Mouse (Mus musculus) heart, embryonic 12.5 days (tissue): ENCODE data around the gene Lrrc39. TPM values are rescaled to one million over a fixed set of nuclear protein-coding genes. Genes with fewer than 3 reads are reported as not detected.

ENCODE experiments used
- ATAC-seq: fragments of 200-750 bp; cut with Nextera tagmentation; 2 replicates; pipeline ENCODE4 v1.8.0; 2017; ENCODE audit warnings: moderate TSS enrichment, moderate library complexity; ENCODE audit not compliant: insufficient number of reproducible peaks, low FRiP score
- H3K27ac ChIP-seq: fragments of 300-500 bp; sonication (generic); 2 replicates; pipeline ENCODE4 v1.5.1; 2016; ENCODE audit warnings: mild to moderate bottlenecking, moderate library complexity; ENCODE audit not compliant: poor library complexity, severe bottlenecking
- H3K27me3 ChIP-seq: fragments of 300-500 bp; sonication (generic); replicated peaks from 2 replicates; pipeline ENCODE4 v1.6.1; 2016; ENCODE audit warnings: mild to moderate bottlenecking, moderate library complexity
- H3K36me3 ChIP-seq: fragments of 300-500 bp; sonication (generic); 2 replicates; pipeline ENCODE4 v1.6.1; 2016; ENCODE audit warnings: mild to moderate bottlenecking, moderate library complexity
- H3K4me1 ChIP-seq: fragments of 300-500 bp; sonication (generic); replicated peaks from 2 replicates; pipeline ENCODE4 v1.6.1; 2016; ENCODE audit warnings: mild to moderate bottlenecking
- H3K4me2 ChIP-seq: fragments of 300-500 bp; sonication (generic); 2 replicates; pipeline ENCODE4 v1.6.1; 2016; ENCODE audit warnings: mild to moderate bottlenecking, moderate library complexity
- H3K4me3 ChIP-seq: fragments of 300-500 bp; sonication (generic); 2 replicates; pipeline ENCODE4 v1.5.1; 2016; ENCODE audit warnings: mild to moderate bottlenecking
- H3K9ac ChIP-seq: fragments of 300-500 bp; sonication (generic); 2 replicates; pipeline ENCODE4 v1.6.1; 2016; ENCODE audit warnings: mild to moderate bottlenecking, moderate library complexity
- H3K9me3 ChIP-seq: fragments of 300-500 bp; sonication (generic); replicated peaks from 2 replicates; pipeline ENCODE4 v1.6.1; 2016; ENCODE audit warnings: mild to moderate bottlenecking, moderate library complexity
- WGBS: fragments of 180-500 bp; shearing (Covaris S2); methylation state at CpG from one replicate; pipeline ENCODE4 v1.1.7; 2016; 5-methylcytosine and 5-hydroxymethylcytosine counted together
- polyA plus RNA-seq: library from polyadenylated mRNA; unstranded; fragments of >200 nt; fragmentation: Nextera tagmentation; extraction: Ambion mirVana; gene quantifications from 2 replicates; pipeline ENCODE4 v1.2.1, GENCODE M21; 2016

Gene Lrrc39
- polyA plus RNA-seq, 1 experiment from 2014 or later, result 32.8 TPM

DNA sequence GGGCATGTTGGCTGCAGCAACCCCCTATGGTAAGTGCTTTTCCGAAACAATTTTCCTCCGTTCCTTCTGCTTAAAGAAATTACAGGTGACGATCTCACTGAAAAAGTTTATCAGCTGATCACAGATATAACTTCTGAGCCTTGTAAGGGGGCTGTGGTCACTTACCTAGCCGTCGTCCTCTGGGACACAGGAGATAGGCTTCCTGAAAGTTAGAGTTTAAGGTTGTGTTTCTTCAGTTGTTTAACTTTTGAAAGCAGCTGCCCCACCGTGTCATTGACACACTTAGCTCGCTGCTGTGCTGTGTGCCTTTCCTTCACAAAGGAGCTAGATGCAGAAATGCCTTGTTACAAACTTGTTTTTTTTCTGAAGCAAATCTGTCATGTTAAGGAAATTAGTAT lies 321 bp downstream of the Lrrc39 start:
- Histone ChIP-seq H3K36me3 (peaks cover 20% of the 10 kb centered on the region), H3K9me3 (peaks cover 7% of the 10 kb centered on the region), H3K27ac (peak overlapping the region; percentile 99), H3K4me2 (peak overlapping the region; percentile 65), H3K4me3 (peak overlapping the region; percentile 52), H3K4me1 (peaks cover 16% of the 10 kb centered on the region), H3K27me3 (no peaks in the 10 kb centered on the region), H3K9ac (peak overlapping the region; percentile 77)
- WGBS, result 17% methylated on average over 7 of the region's 7 CpGs
- peak; percentile 49 for ATAC-seq

DNA sequence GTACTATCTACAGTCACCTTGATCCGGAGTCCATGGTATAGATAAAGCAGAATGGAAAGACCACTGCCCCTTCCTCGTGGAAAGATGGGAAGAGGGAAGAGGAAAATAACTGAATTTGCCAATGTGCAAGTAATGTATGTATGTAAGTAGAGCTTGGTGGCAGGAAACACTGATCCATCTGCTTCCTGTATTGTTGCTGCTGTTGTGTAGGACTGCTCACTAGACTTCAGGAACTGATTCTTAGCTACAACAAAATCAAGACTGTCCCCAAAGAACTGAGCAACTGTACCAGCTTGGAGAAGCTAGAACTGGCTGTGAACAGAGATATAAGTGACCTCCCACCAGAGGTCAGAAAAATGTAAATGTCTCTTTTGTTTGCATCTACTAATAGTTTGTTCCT lies 7.9 kb downstream of the Lrrc39 start:
- Histone ChIP-seq H3K27me3 (no peaks in the 10 kb centered on the region), H3K9ac (no peak overlapping the region), H3K4me2 (no peak overlapping the region), H3K27ac (no peak overlapping the region), H3K4me3 (no peak overlapping the region), H3K36me3 (peaks cover 50% of the 10 kb centered on the region), H3K4me1 (no peaks in the 10 kb centered on the region), H3K9me3 (peaks cover 7% of the 10 kb centered on the region)
- no peak for ATAC-seq
- WGBS, result 54% methylated on average over 2 of the region's 2 CpGs

DNA sequence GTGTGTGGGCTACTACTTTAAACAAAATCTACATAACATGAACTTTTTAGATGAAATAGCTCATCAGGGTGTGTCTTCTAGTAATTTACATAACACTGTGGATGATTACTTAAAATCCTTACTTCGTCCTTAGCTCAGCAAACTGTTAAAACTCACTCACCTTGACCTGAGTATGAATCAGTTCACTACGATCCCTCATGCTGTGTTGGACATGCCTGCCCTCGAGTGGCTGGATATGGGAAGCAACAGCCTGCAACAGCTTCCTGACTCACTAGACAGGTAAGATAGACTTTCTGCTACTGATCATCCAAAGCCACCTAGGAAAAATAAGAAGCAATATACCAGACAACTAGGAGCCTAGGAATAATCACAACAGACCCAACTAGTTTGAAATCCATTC lies 14.5 kb downstream of the Lrrc39 start:
- Histone ChIP-seq H3K4me2 (no peak overlapping the region), H3K9ac (no peak overlapping the region), H3K27me3 (no peaks in the 10 kb centered on the region), H3K9me3 (no peaks in the 10 kb centered on the region), H3K4me1 (no peaks in the 10 kb centered on the region), H3K36me3 (peaks cover 51% of the 10 kb centered on the region), H3K4me3 (no peak overlapping the region), H3K27ac (no peak overlapping the region)
- ATAC-seq, result no peak
- WGBS, result 61% methylated on average over 3 of the region's 3 CpGs

DNA sequence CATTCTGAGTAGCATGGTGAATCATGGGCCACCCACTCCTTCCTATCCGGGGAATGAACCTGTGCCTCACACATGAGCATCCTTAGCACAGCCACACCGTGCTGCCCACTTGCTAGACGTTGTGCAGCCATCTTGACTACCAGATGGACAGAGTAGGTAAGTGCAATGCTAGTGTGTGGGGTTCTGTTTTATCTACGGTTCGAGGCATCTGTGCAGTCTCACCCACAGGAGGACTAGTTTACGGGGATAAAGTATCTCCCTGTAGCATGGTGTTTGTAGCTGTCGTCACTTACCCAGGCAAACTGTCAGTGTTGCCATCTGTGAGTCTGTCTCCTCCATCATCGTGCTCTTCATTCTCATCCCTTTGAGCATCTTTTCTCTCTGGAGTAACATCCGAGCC lies 19.4 kb downstream of the Lrrc39 start:
- Histone ChIP-seq H3K4me2 (no peak overlapping the region), H3K9me3 (no peaks in the 10 kb centered on the region), H3K27me3 (no peaks in the 10 kb centered on the region), H3K4me3 (no peak overlapping the region), H3K36me3 (peaks cover 75% of the 10 kb centered on the region), H3K27ac (no peak overlapping the region), H3K4me1 (no peaks in the 10 kb centered on the region), H3K9ac (no peak overlapping the region)
- ATAC-seq, result no peak
- WGBS, result 78% methylated on average over 9 of the region's 9 CpGs

DNA sequence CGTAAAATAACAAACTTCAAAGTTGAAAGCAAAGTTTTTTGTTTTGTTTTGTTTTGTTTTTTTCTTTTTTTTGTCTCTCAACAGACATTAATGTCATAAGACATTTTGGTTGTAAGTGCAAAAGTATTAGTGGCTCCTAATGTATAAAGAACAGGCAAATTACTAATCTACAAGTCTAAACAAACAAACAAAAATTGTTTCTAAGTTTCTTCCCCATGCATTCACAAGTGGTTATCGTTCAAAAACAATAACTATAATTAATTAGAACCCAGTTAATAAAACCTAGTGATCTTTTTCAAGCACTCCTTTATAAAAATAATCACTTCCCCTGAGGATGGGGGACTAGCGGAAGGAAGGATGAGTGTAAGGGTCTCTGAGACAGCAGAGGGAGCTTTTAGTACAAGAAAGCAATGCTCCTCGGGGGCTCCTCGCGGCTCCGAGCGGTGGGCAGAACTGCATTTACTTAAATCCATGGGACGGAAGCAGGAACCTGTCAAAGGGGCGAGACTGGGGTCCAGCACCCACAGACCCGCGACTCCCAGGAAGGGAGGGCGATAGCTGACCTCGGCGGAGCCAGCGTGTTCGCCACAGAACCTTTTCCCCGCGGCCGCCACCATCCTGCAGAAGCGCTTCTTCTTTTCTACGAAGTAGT lies 31.4 kb downstream of the Lrrc39 start:
- peak; percentile 63 for ATAC-seq
- Histone ChIP-seq H3K4me1 (peaks cover 6% of the 10 kb centered on the region), H3K27me3 (no peaks in the 10 kb centered on the region), H3K9ac (peak overlapping the region; percentile 94), H3K4me2 (peak overlapping the region; percentile 78), H3K36me3 (peaks cover 28% of the 10 kb centered on the region), H3K27ac (peak overlapping the region; percentile 86), H3K4me3 (peak overlapping the region; percentile 85), H3K9me3 (no peaks in the 10 kb centered on the region)
- 2% methylated on average over 22 of the region's 22 CpGs for WGBS

DNA sequence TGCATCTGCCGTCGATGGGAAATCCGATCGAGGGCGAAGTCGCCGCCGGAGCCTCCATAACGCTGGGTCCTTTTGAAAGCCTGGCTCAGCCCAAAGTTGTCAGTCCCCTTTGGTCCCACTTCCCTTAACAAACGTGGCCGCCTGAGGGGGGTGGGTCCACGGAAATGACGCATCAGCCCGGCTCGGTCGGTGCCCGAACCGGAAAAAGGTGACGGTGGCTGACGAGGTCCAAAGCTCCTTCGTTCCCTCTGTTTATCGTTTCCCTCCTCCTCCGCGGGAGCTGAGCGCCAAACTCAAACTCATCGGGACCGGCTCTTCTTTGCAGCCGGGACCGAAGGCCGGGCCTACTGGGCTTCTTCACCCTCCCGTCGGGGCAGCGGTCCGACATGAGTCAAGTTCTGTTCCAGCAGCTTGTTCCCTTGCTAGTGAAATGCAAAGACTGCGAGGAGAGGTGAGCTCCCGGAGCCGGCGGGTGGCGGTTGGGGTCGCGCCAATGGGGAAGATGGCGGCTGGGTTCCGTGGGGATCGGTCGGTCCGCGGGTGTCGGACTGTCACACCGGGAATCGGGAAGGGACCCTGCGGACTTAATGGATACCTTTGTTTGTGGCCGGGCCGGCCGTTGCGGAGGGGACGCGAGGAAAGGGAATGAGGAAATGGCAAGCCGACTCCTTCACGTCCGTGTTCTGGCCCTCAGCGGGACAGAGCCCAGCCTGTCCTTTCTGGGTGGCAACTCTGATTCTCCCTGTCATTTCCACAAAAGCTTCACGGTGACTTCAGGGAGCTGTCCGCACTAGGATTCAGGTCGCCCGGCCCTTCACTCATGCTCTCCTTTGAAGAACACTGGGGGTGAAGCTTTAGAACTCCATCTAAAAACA lies 32.2 kb downstream of the Lrrc39 start, which contains the start of gene Sass6:
Sass6 (plus strand) TSS at position 255 of the 875 bp plus-strand sequence.
- Histone ChIP-seq H3K9me3 (no peaks in the 10 kb centered on the region), H3K4me3 (peak within 1 kb of the TSS; percentile 85), H3K27ac (peak within 1 kb of the TSS; percentile 86), H3K27me3 (no peaks in the 10 kb centered on the region), H3K9ac (peak within 1 kb of the TSS; percentile 94), H3K4me1 (peaks cover 6% of the 10 kb centered on the region), H3K36me3 (peaks cover 20% of the 10 kb centered on the region), H3K4me2 (peak within 1 kb of the TSS; percentile 78)
- peak; percentile 96 for ATAC-seq
- under 1% methylated on average over 65 of the region's 65 CpGs for WGBS

DNA sequence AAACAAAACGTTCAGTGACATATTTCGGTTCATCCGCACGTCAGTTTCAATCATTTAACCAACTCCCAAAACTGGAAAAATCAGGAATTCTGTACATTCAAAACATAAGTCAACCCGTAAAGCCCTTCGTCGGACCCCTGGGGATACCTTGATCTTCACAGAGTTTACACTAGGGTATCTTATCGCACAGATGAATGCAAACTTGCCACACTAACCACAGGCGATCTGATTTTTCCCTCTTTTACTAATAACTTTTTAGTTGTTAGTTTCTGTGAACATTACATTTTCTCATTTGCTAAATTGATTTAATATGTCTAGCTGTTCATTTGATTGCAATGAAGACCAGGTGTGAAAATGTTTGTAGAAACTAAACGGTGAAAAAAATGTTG lies 32.8 kb downstream of the Lrrc39 start:
- H3K27ac ChIP-seq, result no peak overlapping the region
- H3K27me3 ChIP-seq, result no peaks in the 10 kb centered on the region
- H3K36me3 ChIP-seq, result peaks cover 15% of the 10 kb centered on the region
- 7% methylated on average over 10 of the region's 10 CpGs for WGBS
- peak overlapping the region; percentile 83 for H3K9ac ChIP-seq
- no peaks in the 10 kb centered on the region for H3K9me3 ChIP-seq
- peaks cover 6% of the 10 kb centered on the region for H3K4me1 ChIP-seq
- peak overlapping the region; percentile 85 for H3K4me3 ChIP-seq
- no peak for ATAC-seq
- H3K4me2 ChIP-seq, result peak overlapping the region; percentile 78

DNA sequence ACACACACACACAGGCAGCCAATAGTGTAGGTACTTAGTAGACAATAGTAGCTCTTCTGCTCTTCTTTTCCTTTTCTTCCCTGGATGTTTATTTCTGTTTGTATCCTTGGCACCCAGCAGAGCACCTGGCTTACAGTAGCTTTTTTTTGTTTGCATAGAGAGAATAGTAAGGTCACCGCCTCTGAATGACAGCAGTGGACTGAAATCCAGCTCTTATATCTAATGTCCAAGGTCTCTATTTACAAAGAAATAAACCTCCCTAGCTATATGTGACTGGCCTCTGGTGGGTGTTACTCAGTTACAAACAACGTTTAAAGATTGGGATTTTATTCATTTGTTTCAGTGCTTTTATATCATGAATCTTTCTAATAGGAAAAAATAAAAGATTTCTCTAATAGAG lies 36.9 kb downstream of the Lrrc39 start:
- H3K9ac ChIP-seq, result no peak overlapping the region
- no peak overlapping the region for H3K4me2 ChIP-seq
- 84% methylated on average over 2 of the region's 2 CpGs for WGBS
- H3K9me3 ChIP-seq, result no peaks in the 10 kb centered on the region
- no peak for ATAC-seq
- peaks cover 4% of the 10 kb centered on the region; the same call in 1 of the 2 replicates for H3K36me3 ChIP-seq
- peaks cover 2% of the 10 kb centered on the region; the same call in 1 of the 2 replicates for H3K4me1 ChIP-seq
- H3K27me3 ChIP-seq, result no peaks in the 10 kb centered on the region
- no peak overlapping the region for H3K27ac ChIP-seq
- no peak overlapping the region for H3K4me3 ChIP-seq

DNA sequence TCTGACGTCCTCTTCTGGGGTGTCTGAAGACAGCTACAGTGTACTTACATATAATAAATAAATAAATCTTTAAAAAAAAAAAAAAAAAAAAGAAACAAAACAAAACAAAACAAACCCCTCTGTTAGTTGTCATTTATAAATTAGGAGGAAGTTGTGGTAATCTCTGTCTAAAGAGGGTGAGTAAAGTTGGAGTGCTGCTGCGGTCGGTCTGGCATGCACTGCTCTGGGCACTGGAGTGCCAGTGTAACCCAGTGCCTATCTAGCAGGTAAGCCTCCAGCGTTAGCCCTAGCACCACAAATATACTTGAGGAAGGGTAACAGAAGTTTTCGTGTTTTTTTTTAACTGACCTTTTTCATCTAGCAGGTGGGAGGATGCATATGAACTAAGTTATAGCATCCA lies 38.2 kb downstream of the Lrrc39 start:
- H3K27me3 ChIP-seq, result no peaks in the 10 kb centered on the region
- 90% methylated on average over 5 of the region's 5 CpGs for WGBS
- no peak overlapping the region for H3K4me3 ChIP-seq
- H3K27ac ChIP-seq, result no peak overlapping the region
- H3K9me3 ChIP-seq, result no peaks in the 10 kb centered on the region
- no peak for ATAC-seq
- H3K36me3 ChIP-seq, result peaks cover 8% of the 10 kb centered on the region
- no peak overlapping the region for H3K9ac ChIP-seq
- peaks cover 1% of the 10 kb centered on the region; the same call in 1 of the 2 replicates for H3K4me1 ChIP-seq
- H3K4me2 ChIP-seq, result no peak overlapping the region

DNA sequence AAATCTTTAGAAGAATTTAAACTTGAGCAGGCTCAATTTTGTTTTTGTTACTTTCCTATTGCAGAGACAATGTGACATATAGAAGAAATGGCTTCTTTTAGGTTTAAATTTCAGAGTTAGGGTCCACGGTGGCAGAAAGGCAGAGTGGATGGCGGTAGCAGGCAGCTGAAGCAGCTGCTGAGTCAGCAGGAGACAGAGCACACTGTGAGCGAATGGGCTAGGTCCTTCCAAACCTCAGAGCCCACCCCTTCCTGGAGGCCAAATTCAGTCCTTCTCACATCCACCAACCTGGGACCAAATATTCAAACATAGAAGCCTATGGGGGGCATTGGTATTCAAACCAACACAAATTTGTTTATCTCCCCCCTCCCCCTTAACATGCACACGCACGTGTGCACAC lies 39.0 kb downstream of the Lrrc39 start:
- Histone ChIP-seq H3K4me1 (no peaks in the 10 kb centered on the region), H3K9me3 (no peaks in the 10 kb centered on the region), H3K36me3 (peaks cover 13% of the 10 kb centered on the region), H3K27me3 (no peaks in the 10 kb centered on the region), H3K9ac (no peak overlapping the region), H3K4me2 (no peak overlapping the region), H3K4me3 (no peak overlapping the region), H3K27ac (no peak overlapping the region)
- ATAC-seq, result no peak
- 89% methylated on average over 5 of the region's 5 CpGs for WGBS

DNA sequence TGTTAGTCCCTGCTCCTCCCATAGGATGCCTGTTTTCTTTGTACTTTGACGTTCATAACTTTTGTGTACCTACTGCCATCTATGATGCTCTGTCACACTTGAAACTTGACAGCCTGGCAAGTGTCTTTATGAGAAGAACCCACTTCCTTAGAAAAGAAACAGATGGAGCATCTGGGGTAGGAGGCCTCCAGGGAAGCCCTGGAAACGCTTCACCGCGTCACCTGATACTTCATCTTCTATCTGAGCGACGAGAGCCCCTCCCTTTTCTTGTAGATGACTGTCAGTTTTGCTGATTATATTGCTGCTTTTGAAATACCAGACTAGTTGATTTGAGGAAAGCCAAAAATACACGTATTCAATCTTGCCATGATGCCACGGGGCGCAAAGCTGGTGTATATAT lies 41.8 kb downstream of the Lrrc39 start:
- Histone ChIP-seq H3K9me3 (no peaks in the 10 kb centered on the region), H3K36me3 (peaks cover 29% of the 10 kb centered on the region), H3K4me1 (no peaks in the 10 kb centered on the region), H3K4me2 (no peak overlapping the region), H3K4me3 (no peak overlapping the region), H3K27ac (no peak overlapping the region), H3K9ac (no peak overlapping the region), H3K27me3 (no peaks in the 10 kb centered on the region)
- no peak for ATAC-seq
- WGBS, result 74% methylated on average over 9 of the region's 9 CpGs
